Mouse (Mus musculus) adrenal gland, adult 8-10 months (tissue): ENCODE data around the gene Napepld. TPM values are rescaled to one million over a fixed set of nuclear protein-coding genes. Genes with fewer than 3 reads are reported as not detected.
"Not testable (repeated sequence)": the region's sequence is repeated elsewhere in the genome, so short reads cannot be mapped to it uniquely, and the experiment has no call there.

Experiments
- DNase-seq: peaks from one replicate; pipeline ENCODE4 v3.0.0; 2022
- total RNA-seq, 4 experiments: library from RNA; stranded (reverse); gene quantifications; 2 replicates each; pipeline ENCODE4 v1.2.4; 2022

The Napepld gene
- 10 to 100 TPM; 43.1 to 64.5 (median 46.1) TPM for total RNA-seq

- DNase-seq: peak; percentile 99
Measured at GRCm38 (mm10) chr5:21701351-21702008, at the start of gene Napepld. TSS of gene Napepld (minus strand) at chr5:21701396.

DNA sequence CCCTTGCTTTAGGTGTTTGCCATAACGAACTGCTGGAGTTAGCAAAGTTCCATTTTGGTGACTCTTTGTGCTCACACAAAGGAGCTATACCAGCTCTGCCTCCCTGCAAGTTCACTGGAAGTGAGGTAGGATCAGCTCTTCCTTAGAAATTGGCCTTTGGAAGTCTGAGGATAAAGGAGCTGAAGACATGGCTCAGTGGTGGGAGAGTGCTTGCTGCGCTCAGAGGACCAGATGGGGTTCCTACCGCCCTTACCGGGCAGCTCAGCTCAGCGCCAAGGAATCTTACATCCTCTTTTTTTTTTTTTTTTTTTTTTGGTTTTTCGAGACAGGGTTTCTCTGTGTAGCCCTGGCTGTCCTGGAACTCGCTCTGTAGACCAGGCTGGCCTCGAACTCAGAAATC is 44.8 kb upstream of the Napepld start:
- DNase-seq: no peak

DNA sequence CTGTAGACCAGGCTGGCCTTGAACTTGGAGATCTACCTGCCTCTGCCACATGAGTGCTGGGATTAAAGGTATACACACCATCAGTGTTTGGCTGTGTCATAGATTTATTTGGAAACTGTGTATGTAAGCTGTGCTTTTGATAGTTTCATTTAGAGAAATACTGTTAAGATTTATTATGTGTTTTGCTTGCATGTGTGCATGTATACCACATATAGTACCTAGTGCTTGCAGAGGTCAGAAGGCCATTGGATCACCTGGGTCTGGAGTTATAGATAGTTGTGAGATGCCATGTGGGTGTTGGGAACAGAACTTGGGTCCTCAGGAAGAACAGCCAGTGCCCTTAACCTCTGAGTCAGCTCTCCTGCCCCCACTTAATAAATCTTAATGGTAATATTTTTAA is 43.5 kb upstream of the Napepld start:
- DNase-seq: no peak

- DNase-seq: no peak
Measured at GRCm38 (mm10) chr5:21743606-21744005, 42.4 kb upstream of the Napepld start.

DNA sequence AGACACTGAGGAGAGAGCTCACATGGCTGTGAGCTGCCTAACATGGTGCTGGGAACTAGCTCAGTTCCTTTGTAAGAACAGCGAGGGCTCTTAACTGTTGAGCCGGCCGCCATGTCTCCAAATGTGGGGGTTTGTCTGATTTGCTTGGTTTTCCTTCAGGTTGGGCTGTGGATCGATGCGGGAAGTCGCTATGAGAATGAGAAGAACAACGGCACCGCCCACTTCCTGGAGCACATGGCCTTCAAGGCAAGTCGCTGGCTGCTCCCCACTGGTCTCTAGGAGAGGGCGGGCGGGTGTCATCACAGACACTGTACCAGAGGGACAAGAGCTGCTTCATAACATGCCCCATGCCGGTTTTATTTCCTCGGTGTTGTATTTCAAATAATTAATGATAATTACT is 38.7 kb upstream of the Napepld start:
- DNase-seq: no peak

DNA sequence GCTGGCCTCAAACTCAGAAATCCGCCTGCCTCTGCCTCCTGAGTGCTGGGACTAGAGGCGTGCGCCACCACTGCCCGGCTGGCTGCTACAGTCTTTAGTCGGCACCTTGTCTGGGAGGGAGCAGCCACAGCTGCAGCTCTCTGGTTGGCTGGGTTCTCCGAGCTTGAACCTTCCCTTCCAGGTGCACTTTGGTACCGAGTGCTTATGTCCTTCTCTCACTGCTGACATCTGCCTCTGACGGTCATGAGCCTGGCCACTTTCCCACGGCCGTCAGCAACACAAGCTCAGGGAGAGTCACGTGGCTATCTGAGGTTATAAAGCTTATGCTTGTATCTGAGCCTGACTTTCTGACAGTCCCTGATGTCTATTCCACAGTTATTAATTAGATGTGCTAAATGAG is 37.9 kb upstream of the Napepld start:
- no peak for DNase-seq

- DNase-seq: no peak
Measured at GRCm38 (mm10) chr5:21737620-21738019, 36.4 kb upstream of the Napepld start.

- DNase-seq: peak; percentile 78
Measured at GRCm38 (mm10) chr5:21736956-21737585, 35.9 kb upstream of the Napepld start, which contains the start of gene Pmpcb. TSS of gene Pmpcb (plus strand) at chr5:21737141.

GRCm38 (mm10) chr5:21736046-21736445 is 34.9 kb upstream of the Napepld start:
- no peak for DNase-seq

- peak; percentile 72 for DNase-seq
Measured at GRCm38 (mm10) chr5:21735584-21735983, 34.4 kb upstream of the Napepld start.

GRCm38 (mm10) chr5:21735100-21735499 is 33.9 kb upstream of the Napepld start:
- no peak for DNase-seq

DNA sequence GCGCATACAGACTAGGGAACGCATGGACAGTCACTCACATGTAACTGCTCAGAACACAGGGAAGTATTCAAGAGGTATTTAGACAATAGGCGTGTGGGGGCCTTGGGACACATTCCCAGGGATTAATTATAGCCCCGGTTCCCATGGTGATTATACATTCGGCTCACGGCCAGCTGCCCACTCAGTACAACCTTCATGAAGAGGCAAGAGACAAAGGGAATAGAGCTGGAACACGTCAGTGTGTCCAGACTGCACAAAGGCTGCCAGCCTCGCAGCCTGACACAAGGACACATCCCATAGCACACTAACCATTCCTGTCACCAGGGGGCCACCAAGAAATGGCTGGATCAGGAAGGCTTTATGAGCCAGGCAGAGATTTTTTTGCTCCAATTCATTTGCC is 31.7 kb upstream of the Napepld start:
- DNase-seq: peak; percentile 89

- DNase-seq: no peak
Measured at GRCm38 (mm10) chr5:21732177-21732911, 31.1 kb upstream of the Napepld start.

DNA sequence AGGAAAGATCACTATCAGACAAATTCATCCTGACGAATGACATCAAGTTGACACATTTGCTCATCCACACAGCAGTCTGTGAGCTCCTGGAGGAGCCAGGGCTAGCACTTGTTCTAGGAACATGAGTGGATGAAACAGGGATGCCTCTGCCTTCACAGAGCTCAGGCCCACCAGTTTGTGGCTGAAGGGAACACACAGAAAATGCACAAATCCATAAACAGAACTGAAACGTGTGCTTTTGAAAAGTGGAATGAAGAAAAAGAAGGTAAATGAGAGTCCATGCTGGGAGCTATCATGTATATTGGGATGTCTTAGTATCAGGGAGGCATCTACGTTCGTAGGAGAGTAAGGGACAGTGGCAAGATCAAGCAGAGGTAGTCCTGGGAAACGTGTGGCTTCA is 27.9 kb upstream of the Napepld start:
- DNase-seq: no peak

- no peak for DNase-seq
Measured at GRCm38 (mm10) chr5:21724872-21725271, 23.7 kb upstream of the Napepld start.

DNA sequence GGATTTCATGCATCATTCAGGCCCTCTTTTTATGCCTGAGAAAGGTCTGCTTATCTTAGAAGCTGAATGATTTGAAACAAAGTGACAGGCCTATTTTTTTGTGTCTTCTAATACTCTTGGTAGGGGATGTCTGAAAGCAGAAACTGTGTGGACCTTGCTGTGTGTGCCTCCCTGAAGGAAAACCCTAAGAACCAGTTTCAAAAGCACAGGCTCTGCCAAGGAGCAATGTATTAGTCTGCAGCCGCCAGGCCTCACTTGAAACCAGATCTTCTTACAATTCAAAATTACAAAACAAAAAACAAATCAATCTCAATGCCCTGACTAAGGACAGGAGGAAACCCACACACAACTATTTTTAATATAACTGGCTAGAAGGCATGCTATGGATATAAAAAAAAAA is 23.2 kb upstream of the Napepld start:
- DNase-seq: no peak

DNA sequence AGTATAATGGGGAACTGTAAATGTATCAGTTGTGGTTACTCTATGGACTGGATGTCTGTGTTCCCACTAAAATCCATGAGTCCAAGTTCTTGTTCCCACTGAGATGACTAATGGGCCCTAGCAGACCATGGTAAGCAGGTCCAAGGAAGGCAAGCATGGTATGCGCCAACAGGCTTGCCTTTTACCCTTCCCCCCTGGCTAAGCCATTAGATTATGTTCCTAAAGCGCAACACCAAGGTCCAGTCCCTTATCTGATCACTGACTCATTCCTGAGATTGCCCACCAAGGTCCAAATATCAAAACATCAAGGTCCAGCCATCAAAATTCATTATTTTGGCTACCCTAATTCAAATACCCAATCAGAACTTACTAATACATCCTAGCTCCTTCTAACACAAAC is 18.0 kb upstream of the Napepld start:
- DNase-seq: peak; percentile 64

GRCm38 (mm10) chr5:21718546-21718945 is 17.4 kb upstream of the Napepld start:
- no peak for DNase-seq

DNA sequence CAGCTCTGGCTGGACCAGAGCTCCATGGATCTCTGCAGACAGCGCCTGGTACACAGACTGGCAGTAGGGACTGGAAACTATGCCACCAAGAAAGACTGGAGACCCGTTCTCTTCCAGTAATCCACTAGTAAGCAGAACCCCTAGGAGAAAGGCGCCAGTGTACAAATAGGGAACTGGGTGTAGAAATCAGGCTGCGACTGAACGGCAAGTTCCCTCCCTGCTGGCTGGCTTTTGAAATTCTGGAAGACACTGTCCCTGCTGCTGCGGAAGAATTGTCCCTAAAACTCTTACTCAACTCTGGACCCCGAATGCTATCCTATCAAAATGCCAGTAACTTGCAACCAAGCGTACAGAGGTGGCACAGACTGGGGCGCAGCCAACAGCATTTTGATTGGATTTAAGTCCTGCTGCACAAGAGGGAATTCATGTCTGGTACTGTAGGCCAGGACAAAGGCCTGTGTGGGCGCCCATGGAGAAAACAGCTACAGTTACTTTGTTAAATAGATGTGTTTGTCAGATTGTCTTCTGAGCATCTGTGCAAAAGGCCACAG is 16.0 kb upstream of the Napepld start:
- no peak for DNase-seq

DNA sequence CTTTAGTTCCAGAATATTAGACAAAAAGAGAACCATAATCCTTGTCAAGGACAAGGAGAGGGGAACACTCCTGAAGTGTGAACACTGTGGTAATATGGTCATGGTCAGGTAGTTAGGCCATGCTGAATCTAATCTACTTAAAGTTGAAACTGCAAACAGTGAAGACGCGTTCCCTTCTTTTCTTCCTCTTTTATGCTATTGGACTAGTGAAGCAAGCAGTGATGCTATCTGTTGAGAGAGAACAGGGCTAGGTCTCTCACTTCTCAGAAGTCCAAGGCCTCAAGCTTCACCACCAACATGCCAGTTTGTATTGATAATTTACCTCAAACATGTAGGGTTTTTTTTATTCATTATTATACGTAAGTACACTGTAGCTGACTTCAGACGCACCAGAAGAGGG is 13.3 kb upstream of the Napepld start:
- no peak for DNase-seq

GRCm38 (mm10) chr5:21712127-21712715 is 11.0 kb upstream of the Napepld start:
- DNase-seq: no peak

- DNase-seq: not testable (repeated sequence)
Measured at GRCm38 (mm10) chr5:21708011-21708410, 6.8 kb upstream of the Napepld start.

DNA sequence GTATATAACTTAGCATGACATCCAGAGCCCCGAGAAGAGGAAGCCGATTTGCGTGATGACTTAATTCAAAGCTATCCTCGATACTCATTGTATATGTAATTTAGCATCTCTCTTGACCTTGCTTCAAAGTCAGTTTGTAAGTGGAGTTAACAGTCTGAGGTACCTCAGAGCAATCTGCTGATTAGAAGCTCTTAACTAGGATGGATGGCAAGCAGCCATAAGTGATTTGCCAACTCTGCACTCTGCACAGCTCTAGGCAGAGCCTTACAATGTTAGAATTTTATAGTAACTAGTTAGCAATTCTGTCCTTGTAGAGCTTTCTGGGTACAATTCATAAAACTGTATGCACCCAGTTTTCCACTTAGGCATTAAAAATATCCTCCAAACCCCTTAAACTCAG is 5.3 kb upstream of the Napepld start:
- DNase-seq: no peak
